Mouse (Mus musculus) kidney, embryonic 15.5 days (tissue): Measurements from ENCODE around the gene Shpk. TPM values are rescaled to one million over a fixed set of nuclear protein-coding genes. Genes with fewer than 3 reads are reported as not detected.
A peak's percentile ranks its signal among the peaks of the same experiment; 100 is the strongest.

Experiments
- ATAC-seq: fragments of 200-750 bp; cut with Nextera tagmentation; replicated peaks from 2 replicates; pipeline ENCODE4 v1.8.0; 2017; ENCODE audit warnings: moderate TSS enrichment; ENCODE audit not compliant: low FRiP score
- H3K27ac ChIP-seq: fragments of 300-500 bp; sonication (generic); 2 replicates; pipeline ENCODE4 v1.5.1; 2015; ENCODE audit warnings: mild to moderate bottlenecking, inconsistent platforms
- H3K27me3 ChIP-seq: fragments of 300-500 bp; sonication (generic); 2 replicates; pipeline ENCODE4 v1.6.1; 2015; ENCODE audit warnings: inconsistent platforms
- H3K36me3 ChIP-seq: fragments of 300-500 bp; sonication (generic); 2 replicates; pipeline ENCODE4 v1.6.1; 2015; ENCODE audit warnings: inconsistent platforms
- H3K4me1 ChIP-seq: fragments of 300-500 bp; sonication (generic); 2 replicates; pipeline ENCODE4 v1.6.1; 2015; ENCODE audit warnings: inconsistent platforms
- H3K4me2 ChIP-seq: fragments of 300-500 bp; sonication (generic); 2 replicates; pipeline ENCODE4 v1.6.1; 2015; ENCODE audit warnings: moderate library complexity, mild to moderate bottlenecking, inconsistent platforms
- H3K4me3 ChIP-seq: fragments of 300-500 bp; sonication (generic); replicated peaks from 2 replicates; pipeline ENCODE4 v1.5.1; 2015; ENCODE audit warnings: mild to moderate bottlenecking, inconsistent platforms
- H3K9ac ChIP-seq: fragments of 300-500 bp; sonication (generic); 2 replicates; pipeline ENCODE4 v1.6.1; 2015; ENCODE audit warnings: mild to moderate bottlenecking, inconsistent platforms
- H3K9me3 ChIP-seq: fragments of 300-500 bp; sonication (generic); replicated peaks from 2 replicates; pipeline ENCODE4 v1.6.1; 2016; ENCODE audit warnings: inconsistent platforms
- WGBS: fragments of 180-500 bp; shearing (Covaris S2); methylation state at CpG from one replicate; pipeline ENCODE4 v1.1.7; 2015; ENCODE audit warnings: mixed read lengths; 5-methylcytosine and 5-hydroxymethylcytosine counted together
- polyA plus RNA-seq: library from polyadenylated mRNA; unstranded; fragments of >200 nt; fragmentation: Nextera tagmentation; extraction: Ambion mirVana; gene quantifications from 2 replicates; pipeline ENCODE4 v1.2.1, GENCODE M21; 2015

The Shpk gene
- polyA plus RNA-seq, 1 experiment from 2014 or later, result 1.5 TPM

DNA sequence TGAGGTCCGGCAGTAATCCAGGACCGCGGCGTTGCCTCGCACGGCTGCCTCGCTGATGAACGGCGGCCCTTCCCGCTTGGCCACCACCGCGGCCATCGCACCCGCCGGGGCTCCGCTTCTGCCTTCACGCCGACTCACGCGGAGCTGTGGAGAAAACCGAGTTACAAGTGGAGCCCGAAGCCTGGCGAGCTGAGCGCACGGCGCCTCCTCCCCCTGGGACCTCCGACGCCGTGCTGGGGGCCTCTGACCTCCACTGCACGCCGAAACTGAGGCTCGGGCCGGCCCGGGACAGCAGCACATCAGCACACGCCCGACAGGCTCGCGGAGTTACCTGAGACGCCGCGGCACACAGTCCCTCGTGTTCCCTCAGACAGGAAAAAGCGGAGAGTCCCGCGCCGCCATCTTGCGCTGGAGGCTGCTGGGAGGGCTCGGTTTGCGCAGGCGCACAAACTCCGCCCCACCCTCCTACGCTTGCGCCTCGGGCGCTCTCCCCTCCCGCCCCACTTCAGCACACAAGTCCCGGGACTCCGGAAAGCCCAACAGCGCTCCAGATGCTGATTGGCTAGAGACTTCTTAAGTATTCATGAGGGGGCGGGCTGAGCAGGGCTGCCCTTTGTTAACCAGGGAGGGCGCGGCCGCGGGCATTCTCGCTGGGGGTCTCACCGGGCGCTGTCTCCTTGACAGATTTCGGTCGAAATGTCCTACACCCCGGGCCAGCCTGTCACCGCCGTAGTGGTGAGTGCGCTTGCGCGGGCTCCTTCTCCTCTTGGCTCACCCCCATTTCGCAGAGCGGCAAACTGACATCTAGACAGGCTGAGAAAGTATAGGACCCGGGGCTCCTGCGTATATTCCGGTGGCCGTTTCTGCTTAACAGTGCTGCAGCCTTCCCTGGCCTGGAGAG is 22.4 kb upstream of the Shpk start, which contains the start of the genes Emc6 and Tax1bp3:
Gene Emc6 (minus strand): TSS at position 430 of the 901 bp plus-strand sequence.
Gene Tax1bp3 (plus strand): TSS at position 476 of the 901 bp plus-strand sequence.
- peaks cover 37% of the 10 kb centered on the region for H3K36me3 ChIP-seq
- H3K27ac ChIP-seq, result peak within 1 kb of the TSS; percentile 97
- peak within 1 kb of the TSS; percentile 83 for H3K4me3 ChIP-seq
- ATAC-seq, result peak; percentile 98
- WGBS, result under 1% methylated on average over 81 of the region's 81 CpGs
- H3K4me2 ChIP-seq, result peak within 1 kb of the TSS; percentile 72
- H3K4me1 ChIP-seq, result peaks cover 43% of the 10 kb centered on the region
- H3K9ac ChIP-seq, result peak within 1 kb of the TSS; percentile 79
- H3K27me3 ChIP-seq, result no peaks in the 10 kb centered on the region
- H3K9me3 ChIP-seq, result no peaks in the 10 kb centered on the region

DNA sequence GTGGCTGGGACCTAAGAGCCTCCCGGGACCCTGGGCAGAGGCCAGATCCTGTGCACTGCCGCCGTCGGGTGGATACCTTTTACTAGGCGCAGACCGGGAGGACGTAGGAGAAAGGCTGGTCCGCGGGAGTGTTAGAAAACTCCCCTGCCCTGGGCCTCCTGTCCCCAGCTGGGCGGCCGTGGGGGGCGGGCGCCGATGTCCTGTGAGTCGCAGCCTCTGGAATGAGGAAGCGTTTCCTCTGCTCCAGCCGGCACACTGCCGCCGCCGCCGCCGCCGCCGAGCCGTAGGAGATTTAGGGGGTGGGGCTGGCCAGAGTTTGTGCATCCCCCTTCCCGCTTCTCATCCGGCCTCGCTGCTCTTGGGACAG is 21.8 kb upstream of the Shpk start:
- ATAC-seq, result peak; percentile 88
- H3K9ac ChIP-seq, result peak overlapping the region; percentile 79

DNA sequence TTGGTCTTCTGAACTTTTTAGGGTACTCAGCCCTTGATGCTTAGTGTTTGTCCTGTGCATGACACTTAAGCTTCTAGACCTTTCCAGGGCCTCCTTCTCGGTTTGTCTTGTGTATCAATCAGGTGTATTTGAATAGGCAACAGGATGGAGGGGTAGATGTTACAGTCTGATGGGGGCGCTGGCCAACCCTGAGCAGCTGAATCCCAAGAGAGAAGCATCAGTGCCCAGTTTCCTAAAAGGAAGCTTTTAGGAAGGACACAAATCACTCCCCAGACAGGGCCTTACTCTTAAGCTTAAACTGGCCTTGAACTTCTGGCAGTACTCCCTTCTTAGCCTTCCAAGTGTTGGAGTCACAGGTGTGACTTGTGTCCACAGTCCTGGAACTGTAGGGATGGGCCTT is 21.4 kb upstream of the Shpk start:
- WGBS, result 0% methylated on average over 2 of the region's 2 CpGs
- Histone ChIP-seq H3K9me3 (no peaks in the 10 kb centered on the region), H3K36me3 (peaks cover 41% of the 10 kb centered on the region), H3K4me1 (peaks cover 34% of the 10 kb centered on the region), H3K27ac (peak overlapping the region; percentile 97), H3K27me3 (no peaks in the 10 kb centered on the region), H3K9ac (peak overlapping the region; percentile 79), H3K4me2 (peak overlapping the region; percentile 72), H3K4me3 (peak overlapping the region; percentile 83)
- ATAC-seq, result no peak

More for the DNA sequence above, 21.8 kb upstream of the Shpk start:
- under 1% methylated on average over 28 of the region's 28 CpGs for WGBS
- no peaks in the 10 kb centered on the region for H3K9me3 ChIP-seq
- H3K4me1 ChIP-seq, result peaks cover 36% of the 10 kb centered on the region
- H3K4me2 ChIP-seq, result peak overlapping the region; percentile 72
- peaks cover 40% of the 10 kb centered on the region for H3K36me3 ChIP-seq
- peak overlapping the region; percentile 83 for H3K4me3 ChIP-seq
- no peaks in the 10 kb centered on the region for H3K27me3 ChIP-seq
- H3K27ac ChIP-seq, result peak overlapping the region; percentile 97

DNA sequence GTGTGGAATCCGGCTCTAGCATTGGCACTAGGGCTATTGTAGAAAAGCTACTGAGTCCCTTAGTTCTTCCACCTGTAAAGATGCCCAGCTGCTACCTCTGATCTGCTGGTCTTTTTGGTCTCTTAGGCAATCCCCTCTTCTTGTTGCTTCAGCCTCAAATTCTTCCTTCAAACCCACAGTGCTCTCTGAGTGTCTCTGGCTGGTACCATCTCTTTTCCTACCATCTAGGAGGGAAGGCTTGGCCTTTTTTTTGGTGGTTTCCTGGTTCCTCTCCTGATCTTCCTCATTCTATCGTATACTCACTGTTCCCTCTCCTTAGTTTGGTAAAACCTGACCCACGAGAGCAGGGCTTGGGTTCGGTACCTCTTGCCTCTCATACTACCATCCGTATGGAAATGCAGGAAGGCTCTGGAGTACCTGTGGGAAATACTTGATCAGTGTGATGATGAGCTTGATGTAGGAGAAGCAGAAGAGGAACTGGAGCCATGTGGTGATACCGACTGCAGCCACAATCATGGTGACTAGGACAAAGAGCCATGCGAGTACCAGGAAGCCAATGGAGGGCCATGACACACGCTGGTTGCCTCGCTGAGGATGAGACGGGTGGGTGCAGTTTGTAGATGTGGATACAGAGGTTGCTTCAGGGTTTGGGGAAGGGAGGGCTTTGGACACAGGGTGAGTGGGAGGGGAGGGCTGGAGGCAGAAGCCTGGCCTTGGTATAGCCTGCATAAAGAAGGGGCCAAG is 13.2 kb upstream of the Shpk start:
- peaks cover 81% of the 10 kb centered on the region for H3K36me3 ChIP-seq
- 96% methylated on average over 10 of the region's 10 CpGs for WGBS

DNA sequence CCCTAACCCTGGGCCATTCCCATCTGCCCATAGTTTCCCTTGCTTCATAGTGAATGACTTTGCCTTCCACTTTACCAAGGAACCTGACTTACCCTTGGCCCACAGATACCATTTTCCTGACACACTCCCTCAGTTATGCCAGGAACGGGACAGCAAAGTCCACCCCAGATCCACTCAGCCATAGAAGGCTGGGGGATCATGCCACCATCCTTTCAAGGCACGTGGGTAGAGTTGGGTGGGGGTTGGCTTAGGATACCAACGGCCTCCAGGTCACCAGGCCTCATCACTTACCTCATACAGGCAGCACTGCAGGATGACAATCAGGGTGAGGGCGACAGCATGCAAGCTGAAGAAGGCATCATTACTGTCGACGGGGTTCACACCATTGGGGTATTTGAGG is 12.0 kb upstream of the Shpk start:
- WGBS, result 82% methylated on average over 6 of the region's 6 CpGs
- no peak overlapping the region for H3K9ac ChIP-seq
- no peaks in the 10 kb centered on the region for H3K9me3 ChIP-seq
- H3K4me3 ChIP-seq, result no peak overlapping the region
- no peak overlapping the region for H3K27ac ChIP-seq
- ATAC-seq, result no peak
- no peaks in the 10 kb centered on the region for H3K27me3 ChIP-seq
- H3K36me3 ChIP-seq, result peaks cover 88% of the 10 kb centered on the region
- H3K4me2 ChIP-seq, result no peak overlapping the region
- no peaks in the 10 kb centered on the region for H3K4me1 ChIP-seq

More for the DNA sequence above, 13.2 kb upstream of the Shpk start:
- Histone ChIP-seq H3K9ac (no peak overlapping the region), H3K4me1 (no peaks in the 10 kb centered on the region), H3K27ac (no peak overlapping the region), H3K9me3 (no peaks in the 10 kb centered on the region), H3K27me3 (no peaks in the 10 kb centered on the region), H3K4me2 (no peak overlapping the region), H3K4me3 (no peak overlapping the region)
- ATAC-seq, result no peak

DNA sequence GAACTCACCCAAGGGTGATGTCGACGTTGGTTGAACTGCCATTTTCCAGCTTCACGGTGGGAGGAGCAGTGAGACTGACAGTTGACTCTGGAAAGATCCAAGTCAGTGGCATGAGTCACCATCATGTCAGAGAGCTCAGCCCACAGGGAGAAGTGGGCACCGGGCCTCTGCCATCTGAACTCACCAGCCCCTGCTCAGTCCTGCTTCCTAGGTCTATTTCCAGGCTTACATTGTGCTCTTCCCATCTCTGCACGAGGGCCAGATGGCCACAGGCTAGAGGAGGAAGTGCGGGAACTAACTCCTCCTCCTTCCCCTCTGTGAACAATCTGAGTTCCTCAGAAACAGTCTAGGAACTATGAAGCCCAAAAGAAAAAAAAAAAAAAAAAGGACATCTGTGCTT is 6.2 kb upstream of the Shpk start:
- H3K9ac ChIP-seq, result no peak overlapping the region
- H3K4me2 ChIP-seq, result no peak overlapping the region
- no peak for ATAC-seq
- H3K4me1 ChIP-seq, result peaks cover 4% of the 10 kb centered on the region
- WGBS, result 73% methylated on average over 6 of the region's 6 CpGs
- no peak overlapping the region for H3K4me3 ChIP-seq
- H3K27ac ChIP-seq, result no peak overlapping the region
- H3K27me3 ChIP-seq, result no peaks in the 10 kb centered on the region
- no peaks in the 10 kb centered on the region for H3K9me3 ChIP-seq
- peaks cover 49% of the 10 kb centered on the region for H3K36me3 ChIP-seq

DNA sequence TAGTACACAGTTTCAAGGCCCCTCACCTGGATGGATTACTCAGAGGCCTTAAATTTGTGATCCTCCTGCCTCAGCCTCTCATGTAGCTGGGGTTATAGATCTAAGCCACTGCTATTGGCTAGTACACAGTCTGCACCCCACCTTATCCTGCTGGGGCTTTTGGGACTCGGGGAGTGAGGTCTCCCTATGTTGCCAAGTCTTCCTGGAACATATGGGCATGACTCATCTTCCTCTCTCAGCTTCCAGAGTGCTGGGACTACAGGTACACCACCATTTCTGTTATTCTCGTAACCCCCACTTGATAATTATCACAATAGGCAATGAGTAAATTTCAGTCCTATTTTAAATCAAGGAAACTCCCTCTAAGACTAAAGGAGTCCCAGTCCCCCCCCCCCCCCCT is 4.8 kb upstream of the Shpk start:
- no peak overlapping the region for H3K4me2 ChIP-seq
- H3K9me3 ChIP-seq, result no peaks in the 10 kb centered on the region
- peaks cover 36% of the 10 kb centered on the region for H3K36me3 ChIP-seq
- no peak overlapping the region for H3K4me3 ChIP-seq
- WGBS, result 83% methylated on average over 2 of the region's 2 CpGs
- H3K27me3 ChIP-seq, result no peaks in the 10 kb centered on the region
- peaks cover 11% of the 10 kb centered on the region for H3K4me1 ChIP-seq
- no peak overlapping the region for H3K27ac ChIP-seq
- ATAC-seq, result no peak
- H3K9ac ChIP-seq, result no peak overlapping the region

DNA sequence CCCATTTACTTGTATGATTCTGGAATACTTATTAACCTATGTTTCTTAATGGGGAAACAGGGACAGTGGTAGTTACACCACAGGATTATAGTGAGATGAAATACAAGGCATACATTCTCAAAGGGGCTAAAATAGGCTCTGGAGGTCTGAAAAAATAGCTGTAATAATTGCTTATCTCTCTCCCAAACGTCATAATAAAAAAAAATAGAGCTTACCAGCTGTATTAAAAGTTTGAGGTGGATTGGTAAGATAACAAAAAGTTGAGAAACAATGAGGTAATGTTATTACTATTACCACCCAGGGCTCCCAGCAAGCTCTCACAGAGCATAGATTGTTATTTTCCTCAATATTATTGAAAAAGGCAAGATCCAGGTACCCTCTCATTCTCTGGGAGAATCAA is 1.1 kb upstream of the Shpk start:
- no peaks in the 10 kb centered on the region for H3K9me3 ChIP-seq
- peak overlapping the region; percentile 98 for H3K4me2 ChIP-seq
- ATAC-seq, result no peak
- no peak overlapping the region for H3K27ac ChIP-seq
- 7% methylated on average over 1 of the region's 1 CpGs for WGBS
- H3K9ac ChIP-seq, result peak overlapping the region; percentile 83
- H3K36me3 ChIP-seq, result peaks cover 10% of the 10 kb centered on the region; the same call in 1 of the 2 replicates
- H3K4me1 ChIP-seq, result peaks cover 19% of the 10 kb centered on the region
- peak overlapping the region; percentile 80 for H3K4me3 ChIP-seq
- no peaks in the 10 kb centered on the region for H3K27me3 ChIP-seq

DNA sequence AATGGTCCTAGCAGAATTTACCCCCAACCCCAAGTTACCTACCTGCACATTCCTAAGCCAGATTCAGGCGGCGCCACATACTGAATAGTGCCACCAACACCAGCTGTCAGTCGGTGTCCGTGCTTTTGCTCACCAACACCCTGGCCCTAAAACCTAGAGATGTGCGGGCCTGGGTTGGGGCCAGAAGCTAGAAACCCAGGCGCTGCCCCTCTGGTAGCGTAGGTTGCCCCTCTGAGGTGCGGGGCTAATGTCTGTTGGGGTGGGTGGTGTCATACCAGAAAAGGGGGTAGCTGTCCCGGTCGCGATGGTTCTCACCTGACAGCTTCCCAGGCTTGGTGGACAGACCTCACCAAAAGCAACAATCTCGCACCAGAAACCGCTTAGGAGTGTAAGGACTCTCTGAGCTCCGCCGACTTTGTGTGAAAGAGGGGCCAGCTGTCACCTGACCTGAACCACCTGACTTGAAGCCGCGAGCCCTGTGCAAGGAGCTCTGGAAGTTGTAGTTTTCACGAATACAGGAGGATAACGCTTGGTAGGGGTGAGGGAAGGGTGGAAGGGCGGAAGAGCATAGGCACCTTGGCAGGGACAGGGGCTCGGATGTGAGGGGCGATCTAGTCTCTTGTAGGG is 544 bp upstream of the Shpk start, which contains the start of gene Ctns:
Gene Ctns (minus strand): TSS at position 440 of the 627 bp plus-strand sequence.
- WGBS, result under 1% methylated on average over 22 of the region's 22 CpGs
- Histone ChIP-seq H3K36me3 (peaks cover 10% of the 10 kb centered on the region; the same call in 1 of the 2 replicates), H3K9ac (peak within 1 kb of the TSS; percentile 83), H3K9me3 (no peaks in the 10 kb centered on the region), H3K4me1 (peaks cover 19% of the 10 kb centered on the region), H3K4me3 (peak within 1 kb of the TSS; percentile 80), H3K4me2 (peak within 1 kb of the TSS; percentile 98), H3K27ac (peak within 1 kb of the TSS; percentile 63; the same call in 1 of the 2 replicates), H3K27me3 (no peaks in the 10 kb centered on the region)
- peak; percentile 96 for ATAC-seq

DNA sequence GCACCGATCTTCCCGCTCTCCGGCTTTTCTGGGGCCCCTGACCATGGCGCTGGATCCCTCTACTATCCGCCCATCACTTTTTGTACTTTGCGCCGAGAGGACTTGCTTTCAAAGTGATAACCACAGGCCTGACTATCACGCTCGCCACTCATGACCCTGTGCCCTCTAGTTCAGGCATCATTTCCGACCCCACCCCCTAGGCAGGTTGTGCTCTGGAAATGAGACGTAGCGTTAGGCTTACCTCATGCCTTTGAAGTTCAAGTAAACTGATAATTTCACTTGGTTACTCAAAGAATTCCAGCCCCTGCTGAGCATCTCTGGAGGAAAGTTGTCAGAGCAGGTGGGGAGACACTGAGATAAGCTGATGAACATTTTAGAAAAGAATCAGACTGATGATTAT is 619 bp downstream of the Shpk start:
- H3K9me3 ChIP-seq, result no peaks in the 10 kb centered on the region
- no peaks in the 10 kb centered on the region for H3K27me3 ChIP-seq
- peak overlapping the region; percentile 98 for H3K4me2 ChIP-seq
- WGBS, result 2% methylated on average over 12 of the region's 12 CpGs
- peak overlapping the region; percentile 83 for H3K9ac ChIP-seq
- H3K27ac ChIP-seq, result no peak overlapping the region
- peaks cover 19% of the 10 kb centered on the region for H3K4me1 ChIP-seq
- ATAC-seq, result no peak
- peaks cover 10% of the 10 kb centered on the region; the same call in 1 of the 2 replicates for H3K36me3 ChIP-seq
- H3K4me3 ChIP-seq, result peak overlapping the region; percentile 80

DNA sequence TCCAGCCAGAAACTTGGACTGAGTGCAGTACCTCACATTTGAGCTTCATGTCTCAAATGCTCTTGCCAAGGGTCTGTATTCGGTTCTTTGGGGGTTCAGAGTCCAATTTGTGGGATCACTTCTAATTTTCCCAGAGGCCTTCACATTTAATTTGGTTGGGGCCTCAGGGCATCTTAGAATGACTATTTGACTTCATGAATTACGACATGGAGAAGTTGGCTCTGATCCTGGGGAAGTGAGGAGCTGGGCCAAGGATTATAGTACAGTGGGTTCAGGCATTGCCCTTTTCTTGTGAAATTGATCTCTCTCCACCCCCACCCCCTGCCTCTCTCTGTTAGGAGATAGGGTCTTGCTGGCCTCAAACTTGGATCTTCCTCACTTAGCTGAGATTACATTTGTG is 1.8 kb downstream of the Shpk start:
- no peak overlapping the region for H3K9ac ChIP-seq
- H3K4me1 ChIP-seq, result peaks cover 19% of the 10 kb centered on the region
- 76% methylated on average over 2 of the region's 2 CpGs for whole genome bisulfite sequencing
- H3K27ac ChIP-seq, result no peak overlapping the region
- H3K36me3 ChIP-seq, result 0 out of 2 replicates have a peak, but pooled peaks cover under 1% of the 10 kb centered on the region
- no peaks in the 10 kb centered on the region for H3K9me3 ChIP-seq
- H3K4me2 ChIP-seq, result no peak overlapping the region
- H3K4me3 ChIP-seq, result no peak overlapping the region
- no peaks in the 10 kb centered on the region for H3K27me3 ChIP-seq
- ATAC-seq, result no peak
